Mouse (Mus musculus) mesoderm, embryonic 11.5 days (tissue): ENCODE measurements around the gene Cd6.

Experiments used
- DNase-seq: peaks from one replicate; pipeline ENCODE4 v3.0.0-alpha.2; 2012; ENCODE audit warnings: low read depth, low spot score

The Cd6 gene

GRCm38 (mm10) chr19:10763381-10764031 is 66.4 kb downstream of the Cd6 start:
- DNase-seq = no peak

GRCm38 (mm10) chr19:10762468-10762867 is 67.4 kb downstream of the Cd6 start:
- DNase-seq = no peak

GRCm38 (mm10) chr19:10761794-10762415 is 68.0 kb downstream of the Cd6 start:
- DNase-seq = no peak

- no peak for DNase-seq
Measured at GRCm38 (mm10) chr19:10759983-10760831, 69.7 kb downstream of the Cd6 start.

- DNase-seq = no peak
Measured at GRCm38 (mm10) chr19:10759525-10759924, 70.3 kb downstream of the Cd6 start.

GRCm38 (mm10) chr19:10758708-10759107 is 71.2 kb downstream of the Cd6 start:
- DNase-seq = no peak

- no peak for DNase-seq
Measured at GRCm38 (mm10) chr19:10757526-10757925, 72.3 kb downstream of the Cd6 start.

GRCm38 (mm10) chr19:10757125-10757524 is 72.7 kb downstream of the Cd6 start:
- no peak for DNase-seq

GRCm38 (mm10) chr19:10752646-10753045 is 77.2 kb downstream of the Cd6 start:
- no peak for DNase-seq

GRCm38 (mm10) chr19:10752106-10752505 is 77.8 kb downstream of the Cd6 start:
- DNase-seq = no peak

- no peak for DNase-seq
Measured at GRCm38 (mm10) chr19:10751607-10752006, 78.3 kb downstream of the Cd6 start.

GRCm38 (mm10) chr19:10750161-10750560 is 79.7 kb downstream of the Cd6 start:
- no peak for DNase-seq

- no peak for DNase-seq
Measured at GRCm38 (mm10) chr19:10749295-10749694, 80.6 kb downstream of the Cd6 start.

- no peak for DNase-seq
Measured at GRCm38 (mm10) chr19:10748401-10749102, 81.3 kb downstream of the Cd6 start.

- no peak for DNase-seq
Measured at GRCm38 (mm10) chr19:10747718-10748117, 82.1 kb downstream of the Cd6 start.

GRCm38 (mm10) chr19:10747182-10747581 is 82.7 kb downstream of the Cd6 start:
- no peak for DNase-seq

- no peak for DNase-seq
Measured at GRCm38 (mm10) chr19:10742565-10742964, 87.3 kb downstream of the Cd6 start.

GRCm38 (mm10) chr19:10742145-10742544 is 87.7 kb downstream of the Cd6 start:
- no peak for DNase-seq

GRCm38 (mm10) chr19:10740641-10741440 is 89.0 kb downstream of the Cd6 start:
- no peak for DNase-seq

- no peak for DNase-seq
Measured at GRCm38 (mm10) chr19:10739916-10740315, 89.9 kb downstream of the Cd6 start.
